Mouse (Mus musculus): ENCODE results near the gene Cacul1. TPM values are rescaled to one million over a fixed set of nuclear protein-coding genes. Genes with fewer than 3 reads are reported as not detected.

Cacul1 gene
- polyA plus RNA-seq, 1 experiment: 104 TPM

- no peak for TF ChIP-seq GATA1 (IDR thresholded peaks at IDR 0.05; ENCODE audit: low read length)
These were observed 95.6 kb downstream of the Cacul1 start for GRCm38 (mm10) chr19:60485261-60485660.

DNA sequence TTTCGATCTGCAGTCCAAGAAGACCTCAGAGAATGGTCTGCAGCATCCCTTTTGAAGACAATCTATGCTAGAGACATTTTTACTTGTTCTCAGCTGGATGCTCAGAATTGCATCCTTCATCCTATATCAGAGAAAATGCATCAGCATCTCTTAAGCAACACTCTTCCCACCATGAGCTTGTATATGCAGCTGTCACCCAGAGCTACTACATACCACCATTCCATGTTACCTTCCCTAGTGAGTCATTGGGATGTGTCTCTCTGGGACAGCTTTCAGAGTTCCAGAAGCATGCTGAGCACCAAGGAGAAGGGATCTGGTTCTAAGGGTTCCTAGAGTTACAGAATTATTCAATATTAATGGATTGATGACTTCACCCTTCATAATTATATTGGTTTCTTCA lies 102.0 kb downstream of the Cacul1 start:
- no peak for TF ChIP-seq GATA1 (IDR thresholded peaks at IDR 0.05; ENCODE audit: low read length)

DNA sequence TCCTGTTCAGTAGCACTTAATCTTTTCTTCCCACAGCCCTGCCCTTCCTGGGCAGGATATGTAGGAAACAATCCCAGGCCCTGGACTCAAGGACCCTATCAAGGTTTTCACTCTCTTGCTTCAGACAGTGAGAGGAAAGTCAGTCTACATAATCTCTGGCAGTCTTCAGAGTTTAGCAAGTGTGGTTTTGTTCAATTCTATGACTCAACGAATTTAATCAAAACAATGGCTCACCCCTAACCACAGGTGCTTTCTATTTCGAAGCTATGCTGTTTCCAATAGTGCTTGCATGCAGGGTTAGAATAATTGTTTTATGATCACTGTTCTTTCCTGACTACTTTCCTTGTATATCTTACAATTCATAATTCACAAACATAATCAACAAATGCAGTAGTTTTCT lies 103.0 kb downstream of the Cacul1 start:
- TF ChIP-seq GATA1 (IDR thresholded peaks at IDR 0.05; ENCODE audit: low read length): no peak

Other genes with a start within 250 kb of the Cacul1 start
- gene Prlhr, start 112.7 kb downstream of the Cacul1 start, polyA plus RNA-seq (2012): not detected in 2 replicates
- gene Nanos1, start 175.0 kb upstream of the Cacul1 start, polyA plus RNA-seq (2012): 5.3 and 7.5 TPM in 2 replicates
- gene Eif3a, start 209.6 kb upstream of the Cacul1 start, polyA plus RNA-seq (2012): 99.8 and 106 TPM in 2 replicates
- 2.2 and 3.7 TPM in 2 replicates for gene Fam45a, start 230.6 kb upstream of the Cacul1 start, polyA plus RNA-seq (2012)

Measured in G1E-ER4 (cell line).